Mouse (Mus musculus): ENCODE data around the gene Rbms1.
"Not testable (repeated sequence)": the region's sequence is repeated elsewhere in the genome, so short reads cannot be mapped to it uniquely, and the experiment has no call there.

The Rbms1 gene

DNA sequence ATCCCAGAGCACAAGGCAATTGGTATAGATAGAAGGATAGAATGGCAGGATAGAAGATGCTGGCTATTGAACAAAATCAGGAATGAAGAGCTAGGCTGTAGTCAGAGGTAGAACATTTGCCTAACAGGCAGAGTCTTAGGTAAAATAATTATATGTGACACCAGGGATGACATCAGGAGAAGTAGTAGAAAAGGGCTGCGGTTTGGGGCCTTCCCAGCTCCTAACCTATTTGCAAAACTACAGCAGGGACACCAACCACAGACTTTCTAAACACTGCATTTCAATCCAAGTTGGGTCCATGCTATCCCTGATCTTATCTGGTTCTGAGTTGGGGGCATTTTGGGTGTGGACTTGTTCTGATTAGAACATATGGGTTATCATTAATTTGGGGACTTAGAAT is 118.7 kb downstream of the Rbms1 start:
- DNase-seq: no peak

DNA sequence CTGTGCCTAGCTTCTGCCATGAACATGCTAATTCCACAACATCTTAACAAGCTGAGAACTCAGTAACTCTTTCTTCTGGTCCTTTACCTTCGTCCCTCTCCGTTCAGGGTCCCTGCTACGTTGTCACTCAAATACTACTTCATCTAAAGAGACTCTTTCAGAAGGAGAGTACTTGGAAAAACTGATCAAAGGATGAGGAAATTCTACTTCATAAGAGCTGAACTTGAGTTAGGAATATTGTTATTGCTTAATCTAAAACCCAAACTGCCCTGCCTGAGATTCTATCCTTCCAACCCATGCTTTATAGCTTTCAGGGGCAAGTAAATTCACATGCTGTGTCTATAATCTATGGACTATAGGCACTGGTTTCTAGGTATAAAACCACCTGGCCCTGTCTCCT is 119.4 kb downstream of the Rbms1 start:
- no peak for DNase-seq

DNA sequence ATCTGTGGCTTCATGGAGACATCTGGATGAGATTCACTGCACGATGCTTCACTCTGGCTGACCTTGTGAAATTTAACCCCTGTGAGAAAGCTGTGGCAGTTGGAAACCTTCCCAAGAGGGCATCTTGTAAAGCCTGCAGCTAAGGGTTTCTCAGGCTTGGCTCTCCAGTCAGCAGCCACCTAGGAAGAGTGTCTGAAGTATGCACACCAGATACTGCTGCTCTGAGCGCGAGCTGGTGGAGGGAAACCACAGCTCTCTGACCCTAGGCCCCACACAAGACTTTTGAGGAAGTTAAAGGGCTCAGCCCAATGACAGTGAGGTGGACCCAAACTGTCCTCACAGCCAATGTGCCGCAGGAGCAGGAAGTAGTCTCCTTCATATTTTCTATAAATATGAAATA is 120.0 kb downstream of the Rbms1 start:
- no peak for DNase-seq

DNA sequence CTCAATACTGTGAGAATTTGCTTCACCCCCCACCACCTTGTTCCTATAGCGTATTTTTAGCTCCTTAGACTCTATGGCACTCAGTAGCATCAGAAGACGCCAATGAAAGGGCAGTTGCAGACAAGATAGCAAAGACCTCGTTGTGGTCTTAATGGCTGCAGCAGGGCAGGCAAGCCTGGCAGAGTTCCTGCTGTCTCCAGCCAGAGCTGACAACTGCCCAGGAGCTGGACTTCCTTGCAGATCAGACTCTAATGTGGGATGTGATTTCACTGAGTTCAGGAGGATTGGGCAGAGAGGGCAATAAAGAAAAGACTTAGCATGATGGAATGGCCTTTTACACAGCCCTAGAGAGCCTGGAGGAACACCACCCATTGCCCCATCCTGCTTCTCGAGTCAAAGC is 122.1 kb downstream of the Rbms1 start:
- no peak for DNase-seq

- no peak for DNase-seq
Measured at GRCm38 (mm10) chr2:60839498-60839897, 123.5 kb downstream of the Rbms1 start.

DNA sequence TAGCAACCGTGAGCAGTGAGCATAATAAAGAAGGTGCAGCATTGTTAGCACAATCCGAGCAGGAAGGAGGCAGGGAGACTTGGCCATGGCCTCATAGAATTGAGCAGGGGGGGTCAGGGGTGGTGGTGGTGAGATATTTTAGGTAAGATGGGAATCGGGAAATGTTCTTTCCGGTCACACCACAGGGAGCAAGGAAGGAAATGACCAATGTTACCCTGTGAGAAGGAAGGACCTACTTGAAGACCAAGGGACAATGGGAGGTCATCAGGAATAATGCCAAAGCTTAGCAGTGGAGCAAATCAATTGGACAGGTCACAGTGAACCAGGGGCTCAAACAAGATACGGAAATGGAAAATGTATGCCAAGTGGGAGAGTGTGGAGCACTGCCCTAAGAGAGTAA is 124.1 kb downstream of the Rbms1 start:
- DNase-seq: peak; percentile 66

- no peak for DNase-seq
Measured at GRCm38 (mm10) chr2:60837616-60838015, 125.4 kb downstream of the Rbms1 start.

- DNase-seq: no peak
Measured at GRCm38 (mm10) chr2:60836237-60836636, 126.8 kb downstream of the Rbms1 start.

DNA sequence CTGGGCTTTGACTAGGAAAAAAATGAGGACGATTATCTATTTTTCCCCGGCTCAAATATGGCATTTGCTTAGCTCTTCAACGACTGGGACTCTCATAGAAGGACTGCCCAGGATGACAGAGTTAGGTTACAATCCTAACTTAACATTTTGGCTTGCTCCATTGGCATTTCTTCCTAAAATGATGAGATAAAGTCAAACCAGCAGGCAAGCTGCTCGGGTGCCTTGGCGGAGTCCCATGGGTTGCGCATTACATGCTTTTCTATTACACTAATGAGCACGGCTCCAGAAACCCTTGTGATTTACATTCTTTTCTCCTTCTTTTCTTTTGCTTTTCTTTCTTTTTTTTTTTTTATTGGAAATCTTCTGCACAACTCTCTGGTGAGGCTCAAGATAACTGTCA is 128.7 kb downstream of the Rbms1 start:
- DNase-seq: no peak

- no peak for DNase-seq
Measured at GRCm38 (mm10) chr2:60832254-60832653, 130.7 kb downstream of the Rbms1 start.

- not testable (repeated sequence) for DNase-seq
Measured at GRCm38 (mm10) chr2:60830464-60830863, 132.5 kb downstream of the Rbms1 start.

DNA sequence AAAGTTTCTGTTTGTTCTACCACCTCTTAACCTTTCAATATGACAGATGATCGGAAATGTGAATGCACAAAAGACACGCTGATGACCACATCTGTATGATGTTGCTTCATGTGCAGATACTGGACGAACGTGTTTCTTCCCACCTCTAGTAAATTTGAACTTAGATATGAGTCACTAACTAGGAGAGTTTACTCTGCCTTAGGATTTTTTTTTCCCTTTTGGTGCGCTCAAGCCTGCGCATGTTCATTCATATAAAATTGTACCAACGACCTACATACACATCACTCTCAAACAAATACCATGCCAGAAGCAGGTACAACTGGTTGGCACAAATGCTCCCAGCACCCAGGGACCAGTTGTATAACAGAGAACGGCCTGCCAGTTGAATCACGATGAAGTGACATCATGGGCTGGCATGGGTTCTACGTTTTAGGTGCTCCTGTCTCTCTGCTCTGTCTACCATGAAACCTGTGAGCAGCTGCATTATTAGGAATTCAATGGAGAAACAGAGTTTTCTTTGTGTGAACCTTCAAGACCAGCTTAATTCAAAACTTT is 134.0 kb downstream of the Rbms1 start:
- no peak for DNase-seq

DNA sequence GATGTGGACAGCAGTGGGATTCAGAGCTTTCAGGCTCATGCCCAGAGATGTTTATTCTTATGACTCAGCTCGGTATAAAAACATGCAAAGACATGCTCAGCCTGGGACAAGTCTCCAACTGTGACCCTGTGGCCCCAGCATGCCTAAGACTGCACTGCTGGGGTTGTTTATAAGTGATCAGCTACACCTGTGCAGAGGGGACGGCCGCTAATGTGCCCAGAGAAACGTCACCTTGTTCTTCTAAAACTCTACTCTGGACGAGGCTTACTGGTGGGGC is 135.9 kb downstream of the Rbms1 start:
- no peak for DNase-seq

- DNase-seq: no peak
Measured at GRCm38 (mm10) chr2:60826406-60827151, 136.4 kb downstream of the Rbms1 start.

- no peak for DNase-seq
Measured at GRCm38 (mm10) chr2:60825690-60826089, 137.3 kb downstream of the Rbms1 start.

DNA sequence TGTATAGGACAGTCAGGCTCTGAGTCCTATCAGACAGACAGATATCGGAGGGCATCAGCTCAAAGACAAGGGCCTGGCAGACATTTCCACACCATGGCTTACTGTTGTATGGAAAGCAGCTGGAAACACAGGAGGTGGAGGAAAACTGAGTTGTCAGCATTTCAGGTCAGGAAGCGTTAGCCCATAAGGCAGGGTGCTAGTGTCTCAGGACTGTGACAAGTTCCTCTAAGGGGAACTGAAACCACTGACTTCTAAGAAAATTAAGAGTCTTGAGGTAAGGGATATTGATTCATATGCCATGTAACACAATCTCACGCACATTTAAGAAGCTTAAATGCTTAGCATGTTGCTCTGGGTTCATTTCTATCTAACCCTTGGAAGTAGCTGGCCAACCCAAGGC is 141.4 kb downstream of the Rbms1 start:
- no peak for DNase-seq

GRCm38 (mm10) chr2:60818632-60819031 is 144.4 kb downstream of the Rbms1 start:
- no peak for DNase-seq

DNA sequence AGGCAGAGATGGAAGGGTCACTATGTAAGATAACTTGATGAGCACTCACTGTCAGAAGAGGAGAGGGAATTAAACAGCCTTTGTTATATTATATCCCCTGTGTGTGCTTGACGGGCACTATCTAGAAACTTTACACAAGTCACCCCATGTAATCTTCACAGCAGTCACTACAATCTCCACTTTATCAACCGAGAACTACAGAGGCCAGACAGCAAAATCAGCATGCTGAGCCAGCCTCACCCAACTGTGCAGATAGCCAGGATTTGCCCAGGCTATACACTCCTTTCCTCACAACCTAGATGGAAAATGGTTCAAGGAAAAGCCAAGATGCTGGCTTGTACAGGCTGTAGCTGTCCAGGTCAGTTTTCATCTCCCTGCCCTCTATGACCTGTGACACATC is 146.7 kb downstream of the Rbms1 start:
- no peak for DNase-seq

- DNase-seq: no peak
Measured at GRCm38 (mm10) chr2:60814788-60815187, 148.2 kb downstream of the Rbms1 start.

DNA sequence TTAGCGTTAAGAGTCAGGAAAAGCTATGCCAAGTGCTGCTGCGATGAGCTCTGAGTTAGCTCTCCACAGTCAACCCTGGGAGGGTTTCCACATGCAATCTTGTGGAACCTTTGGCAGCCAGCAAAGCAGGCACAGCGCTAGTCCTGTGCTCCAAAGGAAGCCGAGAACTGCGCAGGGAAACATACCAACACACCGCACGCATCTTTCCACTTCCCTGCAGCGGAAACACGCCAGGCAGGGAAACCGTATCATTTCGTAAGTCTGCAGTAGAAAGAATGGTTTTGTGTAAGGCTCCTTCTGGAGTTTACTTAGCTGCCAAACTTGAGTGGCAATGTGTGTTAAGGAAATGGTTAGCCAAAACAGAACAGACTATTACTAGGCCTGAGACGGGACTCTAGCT is 150.0 kb downstream of the Rbms1 start:
- DNase-seq: no peak

DNA sequence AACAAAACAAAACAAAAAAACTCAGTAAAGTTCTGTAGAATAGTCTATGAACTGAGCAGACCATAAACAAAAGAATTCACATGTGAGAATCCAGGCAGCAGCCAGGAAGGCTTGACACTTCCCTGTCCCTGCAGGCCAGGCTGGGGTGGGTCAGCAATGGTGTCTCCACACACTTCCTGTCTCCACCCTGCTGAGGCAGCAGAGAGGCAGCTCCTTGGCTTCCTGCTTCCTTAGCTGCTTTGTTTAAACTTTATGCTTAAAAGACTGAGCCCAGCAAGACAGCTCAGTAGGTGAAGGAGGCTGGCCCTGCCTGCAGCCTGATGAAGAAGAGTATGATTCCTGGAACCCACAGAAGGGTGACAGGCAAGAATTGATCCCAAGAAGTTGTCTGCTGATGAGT is 152.4 kb downstream of the Rbms1 start:
- peak; percentile 69 for DNase-seq

DNA sequence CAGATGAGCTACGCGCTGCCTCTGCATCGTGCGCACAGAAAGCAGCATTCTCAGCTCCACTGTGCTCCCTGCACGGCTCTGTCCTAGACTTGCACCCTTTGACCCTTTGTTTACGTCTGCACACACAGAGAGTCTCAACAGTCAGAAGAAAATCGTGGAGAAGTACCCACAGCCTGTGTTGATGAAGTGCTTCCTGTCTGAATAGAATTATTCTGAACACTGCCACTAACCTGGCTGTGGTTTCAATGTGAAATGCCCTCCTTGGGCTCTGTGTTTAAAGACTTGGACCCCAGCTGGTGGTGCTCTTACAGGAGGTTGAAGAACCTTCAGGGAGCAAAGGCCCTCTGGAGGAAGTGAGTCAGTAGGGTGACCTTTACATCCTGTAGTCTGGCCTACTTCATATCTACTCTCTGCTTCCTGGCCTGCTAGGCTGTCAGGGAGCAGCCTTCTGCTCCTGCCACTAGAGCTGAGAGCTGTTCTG is 153.5 kb downstream of the Rbms1 start:
- DNase-seq: no peak

DNA sequence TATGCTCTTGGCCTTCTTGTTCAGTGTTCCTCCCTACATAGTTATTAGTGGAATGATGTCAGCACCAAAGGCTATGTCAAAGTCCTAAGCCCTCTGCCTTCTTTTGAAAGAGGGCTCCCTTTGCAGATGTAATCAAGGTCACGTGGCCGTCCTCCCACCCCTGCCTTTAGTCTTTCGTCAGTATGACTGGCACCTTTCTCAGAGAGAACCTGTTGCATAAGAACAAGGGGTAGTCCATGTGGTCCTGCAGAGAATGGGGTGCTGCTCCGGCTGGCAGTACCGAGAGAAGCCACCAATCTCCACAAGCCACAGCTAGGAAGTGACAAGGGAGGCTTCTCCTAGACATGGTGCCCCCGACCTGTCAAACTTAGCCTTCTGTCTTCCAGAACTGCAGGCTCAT is 154.2 kb downstream of the Rbms1 start:
- DNase-seq: no peak

GRCm38 (mm10) chr2:60807341-60808195 is 155.4 kb downstream of the Rbms1 start:
- DNase-seq: no peak
